Mouse (Mus musculus): ENCODE data around the gene Chst1. TPM values are rescaled to one million over a fixed set of nuclear protein-coding genes. Genes with fewer than 3 reads are reported as not detected.

The Chst1 gene
- polyA plus RNA-seq, 1 experiment from 2014 or later: 20.0 TPM

GRCm38 (mm10) chr2:92658293-92659150 is 59.0 kb downstream of the Chst1 start:
- Histone ChIP-seq H3K36me3 (replicated peaks; ENCODE audit: control insufficient read depth, insufficient read depth) (no peaks in the 10 kb centered on the region), H3K27ac (no peak overlapping the region), H3K9ac (no peak overlapping the region), H3K9me3 (ENCODE audit: control insufficient read depth, low read length) (no peaks in the 10 kb centered on the region), H3K27me3 (ENCODE audit: control insufficient read depth, insufficient read depth, low read length) (no peaks in the 10 kb centered on the region), H3K4me1 (replicated peaks; ENCODE audit: control insufficient read depth, insufficient read depth, low read length) (no peaks in the 10 kb centered on the region), H3K4me3 (replicated peaks; ENCODE audit: low read length) (no peak overlapping the region), H3K4me2 (replicated peaks) (no peak overlapping the region)
- DNase-seq (ENCODE audit: low spot score) (no peak), ATAC-seq (ENCODE audit: low FRiP score) (no peak)
- WGBS: 57% methylated on average over 1 of the region's 1 CpGs

- WGBS: 65% methylated on average over 7 of the region's 7 CpGs
- ATAC-seq (ENCODE audit: low FRiP score) (no peak), DNase-seq (ENCODE audit: low spot score) (no peak)
- H3K27ac ChIP-seq: no peak overlapping the region
- H3K4me3 ChIP-seq (replicated peaks; ENCODE audit: low read length): no peak overlapping the region
- H3K4me1 ChIP-seq (replicated peaks; ENCODE audit: control insufficient read depth, insufficient read depth, low read length): no peaks in the 10 kb centered on the region
- no peak overlapping the region for H3K9ac ChIP-seq
- no peaks in the 10 kb centered on the region for H3K36me3 ChIP-seq (replicated peaks; ENCODE audit: control insufficient read depth, insufficient read depth)
- H3K27me3 ChIP-seq (ENCODE audit: control insufficient read depth, insufficient read depth, low read length): no peaks in the 10 kb centered on the region
- H3K9me3 ChIP-seq (ENCODE audit: control insufficient read depth, low read length): no peaks in the 10 kb centered on the region
- no peak overlapping the region for H3K4me2 ChIP-seq (replicated peaks)
These were observed 60.1 kb downstream of the Chst1 start for GRCm38 (mm10) chr2:92659491-92660035.

- H3K27me3 ChIP-seq (ENCODE audit: control insufficient read depth, insufficient read depth, low read length): no peaks in the 10 kb centered on the region
- H3K4me2 ChIP-seq (replicated peaks): no peak overlapping the region
- no peaks in the 10 kb centered on the region for H3K36me3 ChIP-seq (replicated peaks; ENCODE audit: control insufficient read depth, insufficient read depth)
- ATAC-seq (ENCODE audit: low FRiP score) (no peak), DNase-seq (ENCODE audit: low spot score) (no peak)
- no peak overlapping the region for H3K4me3 ChIP-seq (replicated peaks; ENCODE audit: low read length)
- H3K27ac ChIP-seq: no peak overlapping the region
- 94% methylated on average over 6 of the region's 6 CpGs for WGBS
- no peak overlapping the region for H3K9ac ChIP-seq
- no peaks in the 10 kb centered on the region for H3K9me3 ChIP-seq (ENCODE audit: control insufficient read depth, low read length)
- H3K4me1 ChIP-seq (replicated peaks; ENCODE audit: control insufficient read depth, insufficient read depth, low read length): no peaks in the 10 kb centered on the region
These were observed 63.1 kb downstream of the Chst1 start for GRCm38 (mm10) chr2:92662534-92663068.

Small RNA genes lying within 50 kb of the gene (microRNA-seq; reads per million reads assigned to microRNA genes)
- gene Mir7221 (not detected), gene Mir7222 (not detected)

Other genes starting within 250 kb of the Chst1 start
- gene Pex16, start 225.0 kb upstream of the Chst1 start, polyA plus RNA-seq (2014; fragmentation: Nextera tagmentation; extraction: Ambion mirVana): 32.7 TPM in 2 replicates
- 2.0 and 2.4 TPM in 2 replicates for gene Large2, start 224.8 kb upstream of the Chst1 start, polyA plus RNA-seq (2014; fragmentation: Nextera tagmentation; extraction: Ambion mirVana)
- 2.9 and 4.2 TPM in 2 replicates for gene 1700029I15Rik, start 217.2 kb upstream of the Chst1 start, polyA plus RNA-seq (2014; fragmentation: Nextera tagmentation; extraction: Ambion mirVana)
- 68.8 and 74.5 TPM in 2 replicates for gene Mapk8ip1, start 198.4 kb upstream of the Chst1 start, polyA plus RNA-seq (2014; fragmentation: Nextera tagmentation; extraction: Ambion mirVana)
- 34.6 and 35.5 TPM in 2 replicates for gene Cry2, start 165.7 kb upstream of the Chst1 start, polyA plus RNA-seq (2014; fragmentation: Nextera tagmentation; extraction: Ambion mirVana)
- 15.4 and 17.1 TPM in 2 replicates for gene Slc35c1, start 139.2 kb upstream of the Chst1 start, polyA plus RNA-seq (2014; fragmentation: Nextera tagmentation; extraction: Ambion mirVana)

Data from hindbrain, embryonic 14.5 days (tissue).